Mouse (Mus musculus) thymus, postnatal 4 days (tissue): ENCODE data around the gene Ric1.
A peak's percentile ranks its signal among the peaks of the same experiment; 100 is the strongest.
"Not testable (repeated sequence)": the region's sequence is repeated elsewhere in the genome, so short reads cannot be mapped to it uniquely, and the experiment has no call there.

Experiments used
- DNase-seq: peaks from one replicate; pipeline ENCODE4 v3.0.0; 2021

Ric1 gene

GRCm38 (mm10) chr19:29534030-29534429 lies 11.9 kb downstream of the Ric1 start:
- no peak for DNase-seq

GRCm38 (mm10) chr19:29542256-29542970 lies 20.3 kb downstream of the Ric1 start:
- DNase-seq = no peak

GRCm38 (mm10) chr19:29544026-29544425 lies 21.9 kb downstream of the Ric1 start:
- no peak for DNase-seq

- no peak for DNase-seq
Observed at GRCm38 (mm10) chr19:29550618-29551017, 28.5 kb downstream of the Ric1 start.

GRCm38 (mm10) chr19:29551128-29551527 lies 29.0 kb downstream of the Ric1 start:
- no peak for DNase-seq

GRCm38 (mm10) chr19:29551980-29552379 lies 29.9 kb downstream of the Ric1 start:
- DNase-seq = not testable (repeated sequence)

GRCm38 (mm10) chr19:29557171-29557845 lies 35.2 kb downstream of the Ric1 start:
- DNase-seq = not testable (repeated sequence)

- DNase-seq = no peak
Observed at GRCm38 (mm10) chr19:29562166-29562565, 40.1 kb downstream of the Ric1 start.

- DNase-seq = no peak
Observed at GRCm38 (mm10) chr19:29562603-29563002, 40.5 kb downstream of the Ric1 start.

GRCm38 (mm10) chr19:29563258-29563779 lies 41.2 kb downstream of the Ric1 start:
- DNase-seq = peak; percentile 66

- DNase-seq = no peak
Observed at GRCm38 (mm10) chr19:29566512-29566911, 44.4 kb downstream of the Ric1 start.

GRCm38 (mm10) chr19:29582439-29582838 lies 60.4 kb downstream of the Ric1 start:
- no peak for DNase-seq

- DNase-seq = no peak
Observed at GRCm38 (mm10) chr19:29583734-29584133, 61.7 kb downstream of the Ric1 start.

GRCm38 (mm10) chr19:29593783-29594182 lies 71.7 kb downstream of the Ric1 start:
- DNase-seq = not testable (repeated sequence)

- DNase-seq = no peak
Observed at GRCm38 (mm10) chr19:29596276-29596675, 74.2 kb downstream of the Ric1 start.

GRCm38 (mm10) chr19:29596985-29597384 lies 74.9 kb downstream of the Ric1 start:
- DNase-seq = peak; percentile 60

GRCm38 (mm10) chr19:29598981-29599380 lies 76.9 kb downstream of the Ric1 start:
- no peak for DNase-seq

GRCm38 (mm10) chr19:29603548-29604353 lies 81.7 kb downstream of the Ric1 start:
- no peak for DNase-seq

- DNase-seq = no peak
Observed at GRCm38 (mm10) chr19:29604653-29605052, 82.6 kb downstream of the Ric1 start.

- DNase-seq = no peak
Observed at GRCm38 (mm10) chr19:29607521-29607920, 85.4 kb downstream of the Ric1 start.

- no peak for DNase-seq
Observed at GRCm38 (mm10) chr19:29608212-29608611, 86.1 kb downstream of the Ric1 start.

GRCm38 (mm10) chr19:29610907-29611306 lies 88.8 kb downstream of the Ric1 start:
- DNase-seq = no peak

- no peak for DNase-seq
Observed at GRCm38 (mm10) chr19:29612102-29612501, 90.0 kb downstream of the Ric1 start.
